In the genomic region with DNA sequence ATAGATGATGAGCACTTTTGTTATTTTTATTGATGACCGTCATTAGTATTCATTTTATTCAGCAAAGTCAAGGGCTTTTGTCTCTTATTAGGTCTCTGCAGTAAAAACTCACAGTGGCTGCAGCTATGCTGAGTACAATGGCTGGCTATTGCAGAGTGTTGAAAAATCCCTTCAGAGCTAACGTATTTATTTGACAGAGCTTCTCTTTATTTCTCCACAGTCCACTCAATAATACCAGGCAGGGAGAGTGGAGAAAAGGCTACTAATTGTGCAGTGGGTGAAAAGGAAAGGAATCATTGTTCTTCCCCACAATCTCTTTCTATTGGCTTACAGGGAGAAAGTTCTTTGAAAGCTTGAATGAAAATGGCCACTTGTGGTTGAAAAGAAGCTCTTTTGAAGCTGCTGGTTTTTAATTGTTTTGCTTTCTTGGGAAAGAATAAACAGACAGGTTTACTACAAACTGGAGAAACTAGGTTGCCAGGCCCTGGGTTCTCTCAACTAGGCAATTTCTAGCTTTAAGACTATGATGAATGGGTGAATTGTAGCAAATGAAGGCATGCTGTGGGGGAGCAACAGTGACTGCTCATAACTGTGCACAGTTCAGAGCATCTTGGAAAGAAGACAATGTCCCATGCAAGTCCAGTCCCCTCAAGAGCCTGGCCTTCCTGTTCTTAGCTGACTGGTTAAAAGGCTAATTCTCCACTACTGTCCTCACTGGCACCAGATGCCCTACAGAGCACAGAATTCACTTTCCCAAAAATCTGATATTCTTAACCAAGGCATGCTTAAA, we compare ENCODE assay signal across 20 mouse cellular contexts.
DNase-seq lines count a peak whose midpoint lies in the region; ATAC-seq and TF ChIP-seq lines count a peak whose summit lies in the region.
"Had no signal": no experiment of that assay in that cellular context is flagged by ENCODE, and none has a peak within 500 bp of the region (broad histone marks: within the 10 kb centered on the region; RNA-seq: fewer than 3 reads in every experiment).

No protein-coding gene starts in this region.

- no peaks in the 10 kb centered on the region for H3K4me1 ChIP-seq in forebrain, postnatal 0 days (ENCODE audit: insufficient read depth)
- H3K4me1 ChIP-seq: heart, embryonic 10.5 days; limb, embryonic 15.5 days had no signal

- peak; percentile 67 for ATAC-seq in forebrain, postnatal 0 days
- ATAC-seq: intestine, embryonic 16.5 days; liver, postnatal 0 days had no signal

- TF ChIP-seq CTCF in brain, embryonic 14.5 days (IDR thresholded peaks at IDR 0.05; ENCODE audit: borderline replicate concordance, extremely low read depth, insufficient read depth, insufficient read length) = no peak
- TF ChIP-seq CTCF in forebrain, postnatal 0 days (IDR thresholded peaks at IDR 0.05; ENCODE audit: low read depth) = no peak

- no peak overlapping the region for H3K4me2 ChIP-seq in forebrain, postnatal 0 days (ENCODE audit: low read depth)
- H3K4me2 ChIP-seq: limb, embryonic 15.5 days had no signal

- 9% methylated on average over 2 of the region's 2 CpGs for WGBS in forebrain, postnatal 0 days

- no peaks in the 10 kb centered on the region for H3K9me3 ChIP-seq in forebrain, postnatal 0 days (ENCODE audit: low read length)
- H3K9me3 ChIP-seq: heart, embryonic 10.5 days; limb, embryonic 15.5 days had no signal

- no peak overlapping the region for H3K9ac ChIP-seq in forebrain, postnatal 0 days
- H3K9ac ChIP-seq: limb, embryonic 15.5 days; liver, postnatal 0 days had no signal

- no peak overlapping the region for H3K27ac ChIP-seq in forebrain, postnatal 0 days (ENCODE audit: low read depth, low read length)
- H3K27ac ChIP-seq: heart, embryonic 10.5 days; limb, embryonic 15.5 days had no signal

- no peak overlapping the region for H3K4me3 ChIP-seq in forebrain, postnatal 0 days (ENCODE audit: low read depth, low read length)
- H3K4me3 ChIP-seq: heart, embryonic 10.5 days; limb, embryonic 15.5 days had no signal

- H3K36me3 ChIP-seq in forebrain, postnatal 0 days (ENCODE audit: insufficient read depth) = no peaks in the 10 kb centered on the region
- H3K36me3 ChIP-seq: G1E; heart, embryonic 10.5 days; limb, embryonic 15.5 days had no signal

- H3K27me3 ChIP-seq in forebrain, postnatal 0 days (ENCODE audit: insufficient read depth, low read length) = no peaks in the 10 kb centered on the region
- H3K27me3 ChIP-seq: limb, embryonic 15.5 days had no signal

- TF ChIP-seq POLR2A in brain, embryonic 14.5 days (IDR thresholded peaks at IDR 0.05; ENCODE audit: borderline replicate concordance, extremely low read depth, insufficient read depth, insufficient read length, poor library complexity, severe bottlenecking) = no peak

- DNase-seq in brain, embryonic 14.5 days (ENCODE audit: low read depth) = peak; percentile 74
- peak; percentile 8 for DNase-seq in embryo, embryonic 11 days
- peak; percentile 4 for DNase-seq in forebrain, postnatal 0 days
- DNase-seq in mesoderm, embryonic 11.5 days (ENCODE audit: low read depth, low spot score) = peak; percentile 5
- no peak for DNase-seq in adrenal gland, postnatal 36 days
- DNase-seq in adrenal gland, postnatal 10 days = no peak
- DNase-seq in kidney, postnatal 10 days = no peak
- DNase-seq: adrenal gland, postnatal 25 days; cerebellum, postnatal 36 days; gastrocnemius, postnatal 36 days; heart, postnatal 14 days; kidney, postnatal 14 days; layer of hippocampus, adult 9-11 months; liver, postnatal 0 days; lung, postnatal 4 days; right cerebral cortex, postnatal 25 days had no signal

Comparison
In these comparisons a context has a peak if more than half of its experiments do, and no peak if none do; other contexts are left out.
1. DNase-seq: peak in brain, embryonic 14.5 days (single experiment), embryo, embryonic 11 days (single experiment), forebrain, postnatal 0 days (single experiment) and mesoderm, embryonic 11.5 days (single experiment); none in adrenal gland, postnatal 36 days (0 of 2), adrenal gland, postnatal 10 days (single experiment) and kidney, postnatal 10 days (single experiment).